Mouse (Mus musculus) embryonic facial prominence, embryonic 15.5 days (tissue): ENCODE measurements around the gene Spen. TPM values are rescaled to one million over a fixed set of nuclear protein-coding genes. Genes with fewer than 3 reads are reported as not detected.

Experiments used
- ATAC-seq: fragments of 200-750 bp; cut with Nextera tagmentation; 2 replicates; pipeline ENCODE4 v1.8.0; 2017; ENCODE audit warnings: low read depth, moderate TSS enrichment; ENCODE audit not compliant: insufficient number of reproducible peaks, low FRiP score, low TSS enrichment
- H3K27ac ChIP-seq: fragments of 300-500 bp; sonication (generic); replicated peaks from 2 replicates; pipeline ENCODE4 v1.5.1; 2015; ENCODE audit warnings: mild to moderate bottlenecking, inconsistent platforms
- H3K27me3 ChIP-seq: fragments of 300-500 bp; sonication (generic); 2 replicates; pipeline ENCODE4 v1.6.1; 2015; ENCODE audit warnings: inconsistent platforms
- H3K36me3 ChIP-seq: fragments of 300-500 bp; sonication (generic); 2 replicates; pipeline ENCODE4 v1.6.1; 2015; ENCODE audit warnings: mild to moderate bottlenecking, inconsistent platforms
- H3K4me1 ChIP-seq: fragments of 300-500 bp; sonication (generic); 2 replicates; pipeline ENCODE4 v1.6.1; 2015; ENCODE audit warnings: inconsistent platforms
- H3K4me2 ChIP-seq: fragments of 300-500 bp; sonication (generic); replicated peaks from 2 replicates; pipeline ENCODE4 v1.6.1; 2015; ENCODE audit warnings: mild to moderate bottlenecking, inconsistent platforms
- H3K4me3 ChIP-seq: fragments of 300-500 bp; sonication (generic); replicated peaks from 2 replicates; pipeline ENCODE4 v1.5.1; 2015; ENCODE audit warnings: mild to moderate bottlenecking, inconsistent platforms
- H3K9ac ChIP-seq: fragments of 300-500 bp; sonication (generic); 2 replicates; pipeline ENCODE4 v1.6.1; 2015; ENCODE audit warnings: inconsistent platforms
- H3K9me3 ChIP-seq: fragments of 300-500 bp; sonication (generic); replicated peaks from 2 replicates; pipeline ENCODE4 v1.6.1; 2016; ENCODE audit warnings: inconsistent platforms
- WGBS: fragments of 180-500 bp; shearing (Covaris S2); methylation state at CpG from one replicate; pipeline ENCODE4 v1.1.7; 2015; 5-methylcytosine and 5-hydroxymethylcytosine counted together
- polyA plus RNA-seq: library from polyadenylated mRNA; unstranded; fragments of >200 nt; fragmentation: Nextera tagmentation; extraction: Ambion mirVana; gene quantifications from 2 replicates; pipeline ENCODE4 v1.2.1, GENCODE M21; 2015

Spen gene
- polyA plus RNA-seq, 1 experiment from 2014 or later, result 10.8 TPM

DNA sequence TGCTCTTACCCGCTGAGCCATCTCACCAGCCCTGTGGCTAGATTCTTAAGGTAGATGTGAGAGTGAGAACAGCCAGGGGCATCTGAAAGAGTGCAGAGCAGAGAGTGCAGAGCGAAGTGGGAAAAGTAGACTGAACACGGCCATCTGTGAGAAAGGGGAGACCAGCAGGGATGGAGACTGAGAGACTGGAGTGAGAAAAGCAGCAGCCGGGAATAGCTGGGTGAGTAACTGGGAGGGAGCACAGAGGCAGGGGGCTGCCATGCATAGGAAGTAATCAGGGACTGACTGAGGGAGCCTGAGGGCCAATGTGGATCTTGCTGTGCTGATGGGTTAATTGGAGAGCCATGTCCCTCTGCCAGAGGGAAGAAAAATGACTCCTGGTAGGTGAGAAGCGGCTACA is 35.7 kb downstream of the Spen start:
- no peak overlapping the region for H3K9ac ChIP-seq
- 45% methylated on average over 5 of the region's 5 CpGs for WGBS
- H3K4me2 ChIP-seq, result no peak overlapping the region

GRCm38 (mm10) chr4:141501058-141501457 is 37.3 kb downstream of the Spen start:
- H3K27me3 ChIP-seq, result no peaks in the 10 kb centered on the region
- no peaks in the 10 kb centered on the region for H3K9me3 ChIP-seq
- H3K4me2 ChIP-seq, result no peak overlapping the region
- no peak overlapping the region for H3K4me3 ChIP-seq
- peak overlapping the region; percentile 75 for H3K27ac ChIP-seq
- H3K4me1 ChIP-seq, result peaks cover 27% of the 10 kb centered on the region
- no peak overlapping the region for H3K9ac ChIP-seq
- WGBS, result 33% methylated on average over 5 of the region's 5 CpGs
- ATAC-seq, result no peak
- no peaks in the 10 kb centered on the region for H3K36me3 ChIP-seq

More for the DNA sequence above, 35.7 kb downstream of the Spen start:
- ATAC-seq, result no peak
- no peak overlapping the region for H3K27ac ChIP-seq
- no peaks in the 10 kb centered on the region for H3K27me3 ChIP-seq
- peaks cover 40% of the 10 kb centered on the region for H3K4me1 ChIP-seq
- no peak overlapping the region for H3K4me3 ChIP-seq
- no peaks in the 10 kb centered on the region for H3K36me3 ChIP-seq
- H3K9me3 ChIP-seq, result no peaks in the 10 kb centered on the region

DNA sequence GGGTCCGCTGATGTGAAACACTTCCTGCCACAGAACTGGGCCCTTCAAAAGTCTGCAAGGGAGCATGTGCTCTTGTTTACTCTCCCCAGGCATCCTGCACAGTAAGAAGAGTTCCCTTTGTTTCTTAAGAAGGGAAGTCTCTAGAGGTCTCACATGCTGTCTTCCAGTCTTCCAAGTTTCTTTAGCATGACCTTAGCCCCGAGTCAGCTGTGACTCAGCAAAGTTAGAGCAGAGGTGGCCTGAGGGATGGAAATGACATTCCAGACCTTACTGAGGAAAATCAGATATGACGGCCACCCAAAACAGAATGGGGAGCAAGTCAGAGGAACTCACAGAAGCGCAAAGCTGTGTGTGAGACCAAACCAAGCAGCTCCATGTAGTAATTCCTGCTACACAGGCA is 37.8 kb downstream of the Spen start:
- Histone ChIP-seq H3K4me3 (no peak overlapping the region), H3K9ac (no peak overlapping the region), H3K9me3 (no peaks in the 10 kb centered on the region), H3K36me3 (no peaks in the 10 kb centered on the region; the same call in 1 of the 2 replicates), H3K27ac (peak overlapping the region; percentile 75), H3K27me3 (no peaks in the 10 kb centered on the region), H3K4me2 (no peak overlapping the region), H3K4me1 (peaks cover 27% of the 10 kb centered on the region)
- 33% methylated on average over 4 of the region's 4 CpGs for WGBS
- no peak for ATAC-seq

GRCm38 (mm10) chr4:141488670-141489069 is 49.7 kb downstream of the Spen start:
- Histone ChIP-seq H3K9ac (no peak overlapping the region), H3K4me3 (no peak overlapping the region), H3K4me2 (no peak overlapping the region), H3K4me1 (no peaks in the 10 kb centered on the region), H3K9me3 (no peaks in the 10 kb centered on the region), H3K27me3 (no peaks in the 10 kb centered on the region), H3K36me3 (peaks cover 94% of the 10 kb centered on the region), H3K27ac (no peak overlapping the region)
- WGBS, result 92% methylated on average over 4 of the region's 4 CpGs
- ATAC-seq, result no peak

DNA sequence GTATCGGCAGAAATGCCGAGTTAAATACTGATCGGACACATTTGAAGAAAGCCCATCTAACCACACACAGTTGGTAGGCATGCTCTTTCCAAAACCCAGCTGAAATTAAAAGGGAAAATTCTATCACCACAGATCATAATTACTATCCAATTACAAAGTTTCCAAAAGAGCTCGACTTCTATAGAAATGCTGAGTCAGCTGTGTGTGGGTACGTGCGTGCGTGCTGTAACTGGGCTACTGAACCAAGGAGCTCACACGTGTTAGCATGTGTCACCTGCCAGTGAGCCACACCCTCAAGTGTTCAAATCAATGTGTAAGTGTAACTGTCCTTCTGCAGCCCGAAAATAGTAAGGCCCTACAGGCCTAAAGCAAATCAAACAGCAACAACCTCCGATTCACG is 50.8 kb downstream of the Spen start:
- Histone ChIP-seq H3K9me3 (no peaks in the 10 kb centered on the region), H3K9ac (no peak overlapping the region), H3K4me3 (no peak overlapping the region), H3K4me2 (no peak overlapping the region), H3K27me3 (no peaks in the 10 kb centered on the region), H3K36me3 (peaks cover 97% of the 10 kb centered on the region), H3K27ac (no peak overlapping the region), H3K4me1 (no peaks in the 10 kb centered on the region)
- no peak for ATAC-seq
- 89% methylated on average over 11 of the region's 11 CpGs for WGBS

GRCm38 (mm10) chr4:141484071-141484470 is 54.3 kb downstream of the Spen start:
- 62% methylated on average over 11 of the region's 11 CpGs for WGBS
- Histone ChIP-seq H3K4me3 (no peak overlapping the region), H3K4me1 (no peaks in the 10 kb centered on the region), H3K27ac (no peak overlapping the region), H3K9ac (no peak overlapping the region), H3K9me3 (no peaks in the 10 kb centered on the region), H3K4me2 (no peak overlapping the region), H3K27me3 (no peaks in the 10 kb centered on the region), H3K36me3 (peaks cover 94% of the 10 kb centered on the region)
- no peak; the same call in 1 of the 2 replicates for ATAC-seq

DNA sequence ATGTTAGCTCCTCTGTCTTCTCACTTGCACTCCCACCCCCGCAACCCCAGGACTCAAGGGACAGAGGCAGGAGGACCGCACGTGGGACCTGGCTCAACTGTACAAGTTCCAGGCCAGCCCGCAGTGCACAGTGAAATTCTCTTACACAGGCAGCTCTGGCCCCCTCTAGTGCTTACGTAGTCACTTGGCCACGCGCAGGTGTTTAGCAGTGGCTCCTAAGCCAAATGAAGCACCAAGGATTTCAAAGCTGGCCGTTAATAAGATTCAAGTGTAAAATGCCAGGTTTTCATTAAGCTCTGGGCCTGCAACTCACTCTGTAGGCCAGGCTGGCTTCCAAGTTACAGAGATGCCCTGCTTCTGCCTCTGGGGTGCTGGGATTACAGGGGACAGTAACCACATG is 59.0 kb downstream of the Spen start:
- Histone ChIP-seq H3K9me3 (no peaks in the 10 kb centered on the region), H3K4me1 (peaks cover 4% of the 10 kb centered on the region; the same call in 1 of the 2 replicates), H3K27me3 (no peaks in the 10 kb centered on the region), H3K9ac (no peak overlapping the region), H3K27ac (no peak overlapping the region), H3K4me3 (no peak overlapping the region), H3K4me2 (no peak overlapping the region), H3K36me3 (peaks cover 97% of the 10 kb centered on the region)
- 90% methylated on average over 8 of the region's 8 CpGs for whole genome bisulfite sequencing
- ATAC-seq, result no peak

GRCm38 (mm10) chr4:141478794-141479193 is 59.6 kb downstream of the Spen start:
- Histone ChIP-seq H3K9ac (no peak overlapping the region), H3K4me2 (no peak overlapping the region), H3K36me3 (peaks cover 97% of the 10 kb centered on the region), H3K4me3 (no peak overlapping the region), H3K9me3 (no peaks in the 10 kb centered on the region), H3K27ac (peak overlapping the region; percentile 74), H3K27me3 (no peaks in the 10 kb centered on the region), H3K4me1 (peaks cover 4% of the 10 kb centered on the region; the same call in 1 of the 2 replicates)
- no peak for ATAC-seq
- WGBS, result 96% methylated on average over 32 of the region's 32 CpGs

DNA sequence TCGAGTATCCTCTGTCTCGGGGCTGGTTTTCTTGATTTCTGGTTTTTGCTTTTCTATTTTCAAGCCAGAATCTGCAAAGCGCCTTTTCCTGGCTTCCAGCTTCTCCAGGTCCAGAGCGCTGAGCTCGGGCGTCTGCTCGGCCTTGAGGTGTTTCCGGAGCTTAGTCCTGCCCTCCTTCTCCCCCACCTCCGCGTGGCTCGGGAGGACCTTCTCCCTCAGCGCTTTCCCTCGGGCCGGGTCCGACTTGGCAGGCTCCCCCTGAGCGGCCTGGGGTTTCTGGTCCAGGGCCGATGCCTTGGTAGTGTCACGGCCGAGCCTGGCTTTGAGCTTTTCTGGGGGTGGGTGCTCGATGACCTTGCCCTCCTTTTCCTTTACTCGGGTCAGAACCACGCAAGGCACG is 60.2 kb downstream of the Spen start:
- Histone ChIP-seq H3K4me3 (no peak overlapping the region), H3K36me3 (peaks cover 97% of the 10 kb centered on the region), H3K27me3 (no peaks in the 10 kb centered on the region), H3K4me2 (no peak overlapping the region), H3K27ac (peak overlapping the region; percentile 74), H3K9me3 (no peaks in the 10 kb centered on the region), H3K4me1 (peaks cover 4% of the 10 kb centered on the region; the same call in 1 of the 2 replicates), H3K9ac (no peak overlapping the region)
- 83% methylated on average over 23 of the region's 23 CpGs for WGBS
- ATAC-seq, result no peak

DNA sequence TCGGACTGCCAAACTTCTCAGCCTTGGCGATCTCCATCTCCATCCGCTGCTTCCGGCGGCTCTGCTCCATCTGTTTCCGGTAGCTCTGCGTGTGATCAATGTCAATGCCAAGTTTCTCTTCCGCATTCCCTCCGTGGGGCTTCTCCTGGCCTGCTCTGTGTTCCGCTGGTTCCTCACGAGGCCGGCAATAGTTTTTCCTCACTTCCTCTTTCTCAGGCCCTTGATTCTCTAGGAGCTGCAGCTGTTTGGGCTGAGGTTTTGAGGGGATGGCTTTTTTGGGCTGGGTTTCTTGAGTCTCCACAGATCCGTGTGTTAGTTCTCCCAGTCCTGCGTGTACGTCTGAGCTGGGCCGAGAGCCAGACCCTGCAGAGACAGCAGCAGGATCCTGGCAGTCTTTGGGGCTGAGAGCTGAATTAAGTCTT is 60.7 kb downstream of the Spen start:
- Histone ChIP-seq H3K4me3 (no peak overlapping the region), H3K9me3 (no peaks in the 10 kb centered on the region), H3K27ac (peak overlapping the region; percentile 74), H3K36me3 (peaks cover 97% of the 10 kb centered on the region), H3K4me1 (peaks cover 4% of the 10 kb centered on the region; the same call in 1 of the 2 replicates), H3K4me2 (no peak overlapping the region), H3K9ac (no peak overlapping the region), H3K27me3 (no peaks in the 10 kb centered on the region)
- peak; percentile 65; the same call in 1 of the 2 replicates for ATAC-seq
- 62% methylated on average over 16 of the region's 16 CpGs for WGBS

DNA sequence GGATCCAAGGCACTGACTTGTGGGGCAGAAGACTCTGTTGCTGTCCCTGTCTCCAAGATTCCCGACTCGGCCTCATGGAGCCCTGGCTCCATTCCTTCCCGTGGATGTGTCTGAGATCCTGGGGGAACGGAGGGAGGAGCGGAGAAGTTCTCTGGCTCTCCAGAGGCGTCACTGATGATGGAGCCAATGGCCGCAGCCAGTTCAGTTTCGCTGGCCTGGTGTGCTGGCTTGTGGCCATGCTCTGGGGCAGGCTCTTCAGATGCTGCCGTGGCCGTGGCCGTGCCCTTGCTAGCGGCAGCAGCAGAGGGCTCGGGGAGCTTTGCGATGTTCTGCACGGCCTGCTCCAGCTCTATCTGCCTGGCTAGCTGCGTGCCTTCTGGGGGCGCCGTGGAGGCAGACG is 64.0 kb downstream of the Spen start:
- Histone ChIP-seq H3K36me3 (peaks cover 99% of the 10 kb centered on the region), H3K4me2 (no peak overlapping the region), H3K9ac (no peak overlapping the region), H3K27ac (no peak overlapping the region), H3K4me1 (peaks cover 4% of the 10 kb centered on the region; the same call in 1 of the 2 replicates), H3K27me3 (no peaks in the 10 kb centered on the region), H3K4me3 (no peak overlapping the region), H3K9me3 (peaks cover 6% of the 10 kb centered on the region; the same call in 1 of the 2 replicates)
- ATAC-seq, result no peak
- WGBS, result 87% methylated on average over 19 of the region's 19 CpGs

- no peaks in the 10 kb centered on the region for H3K27me3 ChIP-seq
- peaks cover 6% of the 10 kb centered on the region; the same call in 1 of the 2 replicates for H3K9me3 ChIP-seq
- ATAC-seq, result no peak
- H3K4me1 ChIP-seq, result 0 out of 2 replicates have a peak, but pooled peaks cover 9% of the 10 kb centered on the region
- no peak overlapping the region for H3K9ac ChIP-seq
- no peak overlapping the region for H3K4me2 ChIP-seq
- no peak overlapping the region for H3K4me3 ChIP-seq
- peaks cover 96% of the 10 kb centered on the region for H3K36me3 ChIP-seq
- WGBS, result 92% methylated on average over 32 of the region's 32 CpGs
- H3K27ac ChIP-seq, result no peak overlapping the region
Measured at GRCm38 (mm10) chr4:141472641-141473321, 65.6 kb downstream of the Spen start.
